Mouse (Mus musculus) forebrain, embryonic 16.5 days (tissue): ENCODE data around the gene Gm20403. TPM values are rescaled to one million over a fixed set of nuclear protein-coding genes. Genes with fewer than 3 reads are reported as not detected.
"Not testable (repeated sequence)": the region's sequence is repeated elsewhere in the genome, so short reads cannot be mapped to it uniquely, and the experiment has no call there.

Source experiments
- ATAC-seq: fragments of 200-750 bp; cut with Nextera tagmentation; 2 replicates; pipeline ENCODE4 v1.8.0; 2017; ENCODE audit warnings: mild to moderate bottlenecking, moderate library complexity
- H3K27ac ChIP-seq: fragments of 300-500 bp; sonication (generic); 2 replicates; pipeline ENCODE4 v1.5.1; 2014; ENCODE audit warnings: low read length, control low read depth
- H3K27me3 ChIP-seq: fragments of 300-500 bp; sonication (generic); replicated peaks from 2 replicates; pipeline ENCODE4 v1.6.1; 2014; ENCODE audit warnings: low read length; ENCODE audit not compliant: control insufficient read depth, insufficient read depth
- H3K36me3 ChIP-seq: fragments of 300-500 bp; sonication (generic); 2 replicates; pipeline ENCODE4 v1.6.1; 2014; ENCODE audit not compliant: control insufficient read depth, insufficient read depth
- H3K4me1 ChIP-seq: fragments of 300-500 bp; sonication (generic); replicated peaks from 2 replicates; pipeline ENCODE4 v1.6.1; 2014; ENCODE audit warnings: low read length; ENCODE audit not compliant: control insufficient read depth, insufficient read depth
- H3K4me2 ChIP-seq: fragments of 300-500 bp; sonication (generic); 2 replicates; pipeline ENCODE4 v1.6.1; 2014; ENCODE audit warnings: mild to moderate bottlenecking, low read length, control low read depth
- H3K4me3 ChIP-seq: fragments of 300-500 bp; sonication (generic); replicated peaks from 2 replicates; pipeline ENCODE4 v1.5.1; 2014; ENCODE audit warnings: mild to moderate bottlenecking, low read length, control low read depth
- H3K9ac ChIP-seq: fragments of 300-500 bp; sonication (generic); replicated peaks from 2 replicates; pipeline ENCODE4 v1.6.1; 2014; ENCODE audit warnings: low read depth, low read length, control low read depth
- H3K9me3 ChIP-seq: fragments of 300-500 bp; sonication (generic); 2 replicates; pipeline ENCODE4 v1.6.1; 2016; ENCODE audit warnings: low read length; ENCODE audit not compliant: control insufficient read depth
- WGBS: fragments of 180-500 bp; shearing (Covaris S2); extraction: QIAGEN DNeasy Blood & Tissue Kit; methylation state at CpG from one replicate; pipeline ENCODE4 v1.1.7; 2014; 5-methylcytosine and 5-hydroxymethylcytosine counted together
- polyA plus RNA-seq: library from polyadenylated mRNA; unstranded; fragments of >200 nt; fragmentation: Nextera tagmentation; extraction: Ambion mirVana; gene quantifications from 2 replicates; pipeline ENCODE4 v1.2.1, GENCODE M21; 2015

Gm20403 gene
- polyA plus RNA-seq, 1 experiment from 2014 or later: not detected

GRCm38 (mm10) chr12:55013031-55013430 lies 26.7 kb upstream of the Gm20403 start:
- no peaks in the 10 kb centered on the region for H3K36me3 ChIP-seq
- WGBS: 81% methylated on average over 1 of the region's 1 CpGs
- H3K9me3 ChIP-seq: no peaks in the 10 kb centered on the region
- no peak overlapping the region for H3K9ac ChIP-seq
- H3K4me2 ChIP-seq: no peak overlapping the region
- ATAC-seq: no peak
- H3K4me3 ChIP-seq: no peak overlapping the region
- no peak overlapping the region for H3K27ac ChIP-seq
- H3K4me1 ChIP-seq: no peaks in the 10 kb centered on the region; the same call in 1 of the 2 replicates
- H3K27me3 ChIP-seq: no peaks in the 10 kb centered on the region

GRCm38 (mm10) chr12:55007361-55008008 lies 21.2 kb upstream of the Gm20403 start:
- no peaks in the 10 kb centered on the region for H3K4me1 ChIP-seq
- H3K27me3 ChIP-seq: no peaks in the 10 kb centered on the region
- H3K9ac ChIP-seq: no peak overlapping the region
- H3K4me3 ChIP-seq: no peak overlapping the region
- H3K4me2 ChIP-seq: no peak overlapping the region
- peaks cover 2% of the 10 kb centered on the region; the same call in 1 of the 2 replicates for H3K9me3 ChIP-seq
- no peak for ATAC-seq
- WGBS: 79% methylated on average over 14 of the region's 14 CpGs
- H3K36me3 ChIP-seq: no peaks in the 10 kb centered on the region
- no peak overlapping the region for H3K27ac ChIP-seq

- Histone ChIP-seq H3K4me3 (no peak overlapping the region), H3K9me3 (peaks cover 2% of the 10 kb centered on the region; the same call in 1 of the 2 replicates), H3K36me3 (no peaks in the 10 kb centered on the region), H3K27me3 (no peaks in the 10 kb centered on the region), H3K4me1 (no peaks in the 10 kb centered on the region), H3K4me2 (no peak overlapping the region), H3K9ac (no peak overlapping the region), H3K27ac (no peak overlapping the region)
- no peak for ATAC-seq
- WGBS: 93% methylated on average over 7 of the region's 7 CpGs
Measured at GRCm38 (mm10) chr12:55006071-55006470, 19.7 kb upstream of the Gm20403 start.

GRCm38 (mm10) chr12:55004396-55004795 lies 18.1 kb upstream of the Gm20403 start:
- Histone ChIP-seq H3K4me3 (no peak overlapping the region), H3K4me1 (no peaks in the 10 kb centered on the region), H3K9me3 (peaks cover 2% of the 10 kb centered on the region; the same call in 1 of the 2 replicates), H3K9ac (no peak overlapping the region), H3K27me3 (no peaks in the 10 kb centered on the region), H3K4me2 (no peak overlapping the region), H3K27ac (no peak overlapping the region), H3K36me3 (no peaks in the 10 kb centered on the region)
- no peak for ATAC-seq
- WGBS: 88% methylated on average over 3 of the region's 3 CpGs

- Histone ChIP-seq H3K9ac (no peak overlapping the region), H3K4me3 (no peak overlapping the region), H3K36me3 (no peaks in the 10 kb centered on the region), H3K9me3 (peaks cover 2% of the 10 kb centered on the region; the same call in 1 of the 2 replicates), H3K4me2 (no peak overlapping the region), H3K4me1 (no peaks in the 10 kb centered on the region), H3K27me3 (no peaks in the 10 kb centered on the region), H3K27ac (no peak overlapping the region)
- no peak for ATAC-seq
- 90% methylated on average over 5 of the region's 5 CpGs for WGBS
Measured at GRCm38 (mm10) chr12:55003843-55004242, 17.5 kb upstream of the Gm20403 start.

- not testable (repeated sequence) for ATAC-seq, H3K4me1 ChIP-seq, H3K36me3 ChIP-seq, H3K27ac ChIP-seq, H3K4me2 ChIP-seq, H3K4me3 ChIP-seq, H3K27me3 ChIP-seq, H3K9me3 ChIP-seq, H3K9ac ChIP-seq
- 90% methylated on average over 7 of the region's 7 CpGs for WGBS
Measured at GRCm38 (mm10) chr12:55002532-55002931, 16.2 kb upstream of the Gm20403 start.

GRCm38 (mm10) chr12:54999016-54999690 lies 12.8 kb upstream of the Gm20403 start:
- Histone ChIP-seq H3K36me3 (no peaks in the 10 kb centered on the region), H3K27ac (no peak overlapping the region), H3K27me3 (no peaks in the 10 kb centered on the region), H3K4me2 (no peak overlapping the region), H3K4me3 (no peak overlapping the region), H3K9ac (no peak overlapping the region), H3K4me1 (no peaks in the 10 kb centered on the region), H3K9me3 (no peaks in the 10 kb centered on the region)
- WGBS: 83% methylated on average over 14 of the region's 14 CpGs
- ATAC-seq: no peak

- Histone ChIP-seq H3K9ac (no peak overlapping the region), H3K27me3 (no peaks in the 10 kb centered on the region), H3K9me3 (no peaks in the 10 kb centered on the region), H3K4me2 (no peak overlapping the region), H3K4me1 (no peaks in the 10 kb centered on the region), H3K36me3 (no peaks in the 10 kb centered on the region), H3K4me3 (no peak overlapping the region), H3K27ac (no peak overlapping the region)
- WGBS: 86% methylated on average over 5 of the region's 5 CpGs
- no peak for ATAC-seq
Measured at GRCm38 (mm10) chr12:54998411-54998810, 12.1 kb upstream of the Gm20403 start.

- Histone ChIP-seq H3K4me3 (no peak overlapping the region), H3K36me3 (no peaks in the 10 kb centered on the region), H3K4me2 (no peak overlapping the region), H3K9me3 (no peaks in the 10 kb centered on the region), H3K4me1 (no peaks in the 10 kb centered on the region), H3K27ac (no peak overlapping the region), H3K9ac (no peak overlapping the region), H3K27me3 (no peaks in the 10 kb centered on the region)
- no peak for ATAC-seq
- WGBS: 89% methylated on average over 6 of the region's 6 CpGs
Measured at GRCm38 (mm10) chr12:54996979-54997474, 10.7 kb upstream of the Gm20403 start.
